Mouse (Mus musculus) C3H10T1/2 (cell line): ENCODE data around the gene Lef1. TPM values are rescaled to one million over a fixed set of nuclear protein-coding genes. Genes with fewer than 3 reads are reported as not detected.

Experiments
- polyA plus RNA-seq, 2 experiments: library from polyadenylated mRNA; unstranded; fragments of >200 nt; fragmentation: generic; extraction: Trizol; gene quantifications; one replicate each; pipeline ENCODE4 v1.2.1; 2012; ENCODE audit warnings: missing spikeins in 2 of 2

Lef1 gene
- 1 to 10 TPM in 1 of 2 experiments, under 1 TPM in 1; 0.71 to 1.1 TPM for polyA plus RNA-seq

DNA sequence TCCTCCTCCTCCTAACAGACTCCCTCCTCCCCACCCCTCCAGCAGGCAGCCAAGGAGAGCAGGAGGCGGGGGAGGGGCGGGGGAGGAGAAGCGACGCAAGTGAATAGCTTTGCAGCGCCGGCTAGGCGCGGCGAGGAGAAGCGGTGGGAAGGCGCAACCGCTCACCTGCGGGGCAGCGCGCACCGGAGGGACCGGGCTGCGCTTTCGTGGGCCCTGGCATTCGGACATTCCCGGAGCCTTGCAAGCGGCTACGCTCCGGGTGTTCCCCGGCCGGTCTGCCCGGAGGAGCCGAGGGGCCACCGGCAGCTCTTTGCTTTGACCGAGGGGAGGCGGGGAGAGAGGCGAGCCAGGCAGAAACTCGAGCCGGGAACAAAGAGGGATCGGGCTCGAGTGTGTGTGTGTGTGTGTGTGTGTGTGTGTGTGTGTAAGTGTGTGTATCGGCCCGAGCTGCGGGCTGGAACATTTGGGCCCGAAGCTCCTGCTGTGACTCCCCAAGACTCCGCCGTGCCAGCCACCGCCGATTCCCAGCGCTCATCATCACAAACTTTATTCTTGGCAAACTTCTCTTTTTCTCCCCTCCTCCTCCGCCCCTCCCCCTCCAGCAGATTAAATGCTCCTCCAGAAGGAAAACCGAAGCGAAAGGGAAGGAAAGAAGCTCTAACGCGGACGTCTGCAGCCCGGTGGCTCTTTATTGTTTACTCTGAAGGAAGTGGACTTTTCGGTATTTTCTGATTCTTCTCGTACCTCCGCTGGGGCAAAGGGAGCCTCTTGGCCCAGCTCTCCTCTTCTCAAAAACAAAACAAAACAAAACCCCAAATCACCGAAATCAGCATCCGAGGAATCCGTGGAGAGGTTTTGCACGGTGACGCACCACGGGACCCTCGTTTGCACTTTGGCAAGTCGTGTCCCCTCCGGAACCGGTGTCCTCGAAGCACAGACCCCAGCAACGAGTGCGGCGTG is at the start of gene Lef1:
Gene Lef1, plus strand, starts transcription at position 281 of the 960 bp plus-strand sequence.

DNA sequence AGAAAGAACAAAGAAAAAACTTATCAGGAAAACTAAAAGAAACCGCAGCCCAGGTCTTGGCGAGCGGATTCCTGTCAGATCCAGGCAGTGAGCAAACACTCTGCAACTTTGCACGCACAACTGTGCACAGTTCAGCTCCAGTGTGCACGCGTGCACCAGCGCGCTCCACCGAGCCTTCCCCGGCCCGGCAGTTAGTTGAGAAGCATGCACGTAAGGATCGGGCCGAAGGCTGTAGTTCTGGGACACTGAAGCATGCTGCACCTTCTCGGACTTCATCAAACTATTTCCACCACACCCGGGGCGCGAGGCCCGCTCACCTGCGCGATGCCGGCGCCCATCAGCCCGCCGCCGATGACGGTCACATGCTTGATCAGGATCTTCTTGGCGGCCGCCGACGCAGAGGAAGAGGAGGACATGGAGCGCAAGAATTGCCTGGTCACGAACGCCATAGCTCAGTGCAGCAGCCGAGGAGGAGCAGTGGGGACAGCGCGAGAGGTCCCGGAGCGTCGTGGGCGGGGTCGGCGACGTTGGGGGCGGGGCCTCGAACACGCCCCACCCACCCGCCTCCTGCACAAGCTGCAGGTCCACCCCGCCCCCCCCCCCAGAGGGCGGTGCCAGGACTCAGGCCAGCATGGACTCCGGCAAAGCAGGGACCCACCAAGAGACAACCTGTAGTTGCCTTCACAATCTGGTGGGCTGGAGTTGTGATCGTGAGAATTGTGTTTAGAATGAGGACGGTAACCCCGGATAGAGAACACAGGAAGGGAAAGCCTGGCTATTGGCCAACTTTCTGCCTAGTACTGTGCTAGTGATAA is 161.5 kb downstream of the Lef1 start, which contains the start of gene Hadh:
Gene Hadh, minus strand, starts transcription at position 543 of the 815 bp plus-strand sequence.

Other genes starting within 250 kb of the Lef1 start
- gene Hadh, start 161.6 kb downstream of the Lef1 start, polyA plus RNA-seq: 100 to 1,000 TPM in 1 of 2 experiments, 10 to 100 TPM in 1; 34.0 to 107 TPM
- gene Cyp2u1, start 192.8 kb downstream of the Lef1 start, polyA plus RNA-seq: 1 to 10 TPM in 1 of 2 experiments, under 1 TPM in 1; 0.44 to 1.0 TPM